Mouse (Mus musculus) cortical plate, adult 2 months (tissue): ENCODE measurements around the gene Clic6.
A peak's percentile ranks its signal among the peaks of the same experiment; 100 is the strongest.

Source experiments
- CTCF ChIP-seq: fragments of 200-500 bp; IDR thresholded peaks from 2 replicates; pipeline ENCODE4 v1.5.1; 2011; ENCODE audit warnings: mild to moderate bottlenecking, control low read depth, low read length; ENCODE audit not compliant: insufficient read depth; ENCODE audit errors: extremely low read depth
- POLR2A ChIP-seq: fragments of 200-500 bp; IDR thresholded peaks from 2 replicates; pipeline ENCODE4 v1.6.1; 2011; ENCODE audit warnings: mild to moderate bottlenecking, low read length, control low read depth; ENCODE audit not compliant: insufficient read depth; ENCODE audit errors: extremely low read depth

DNA sequence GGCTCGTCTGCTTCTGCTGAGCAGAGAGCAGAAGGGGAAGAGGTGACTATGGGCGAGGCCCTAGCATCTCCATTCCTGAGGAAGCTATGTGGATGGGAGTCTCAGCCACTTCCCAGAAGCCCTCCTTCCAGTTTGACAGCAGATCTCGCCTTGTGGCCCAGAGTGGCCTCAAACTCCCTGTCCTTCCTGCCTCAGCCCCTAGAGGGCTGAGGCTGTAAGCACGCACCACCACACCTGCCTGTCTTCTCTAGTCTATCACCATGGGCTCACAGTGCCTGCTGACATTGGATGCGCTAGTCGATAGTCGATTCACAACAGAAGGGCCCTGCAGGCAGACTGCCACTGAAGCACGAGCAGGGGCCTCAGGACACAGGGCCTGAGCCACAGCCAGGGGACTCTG is 32.9 kb upstream of the Clic6 start:
- TF ChIP-seq CTCF = 0 out of 2 replicates have a peak, but pooled peaks have one; percentile 11
- TF ChIP-seq POLR2A = no peak
